Mouse (Mus musculus): ENCODE results near the gene Man1b1.

DNA sequence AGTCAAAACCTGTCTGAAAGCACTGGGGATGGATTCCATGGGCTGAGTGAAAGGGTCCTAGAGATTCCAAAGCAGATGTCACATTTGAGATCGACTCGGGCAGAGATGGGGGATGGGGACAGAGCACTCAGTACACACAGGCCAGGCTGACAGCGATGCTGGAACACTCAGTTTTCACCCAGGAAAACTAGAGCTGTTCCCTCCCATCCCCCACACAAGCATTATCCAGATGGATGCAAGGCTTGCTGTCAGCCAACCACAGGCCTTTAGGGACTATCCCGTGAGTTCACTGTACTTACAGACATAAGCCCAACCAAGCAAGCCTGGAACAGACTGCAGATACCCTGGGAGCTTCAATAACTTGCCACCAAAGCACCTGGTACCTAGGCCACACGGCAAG is 59.1 kb downstream of the Man1b1 start:
- no peak for TF ChIP-seq EP300 (optimal IDR thresholded peaks at IDR 0.05)
- no peak for TF ChIP-seq CTCF (IDR thresholded peaks at IDR 0.05; ENCODE audit: low read depth)
